Mouse (Mus musculus) retina, embryonic 14.5 days (tissue): Measurements from ENCODE around the gene Lrrc25.
A peak's percentile ranks its signal among the peaks of the same experiment; 100 is the strongest.

ENCODE experiments used
- DNase-seq: peaks from one replicate; pipeline ENCODE4 v3.0.0-alpha.2; 2015; ENCODE audit warnings: low spot score

Gene Lrrc25

GRCm38 (mm10) chr8:70599507-70600290 lies 16.3 kb upstream of the Lrrc25 start:
- no peak for DNase-seq

GRCm38 (mm10) chr8:70600473-70601270 lies 15.3 kb upstream of the Lrrc25 start:
- DNase-seq: peak; percentile 63

- DNase-seq: peak; percentile 97
Measured at GRCm38 (mm10) chr8:70601271-70601649, 14.7 kb upstream of the Lrrc25 start.

GRCm38 (mm10) chr8:70602139-70602811 lies 13.7 kb upstream of the Lrrc25 start:
- DNase-seq: no peak

GRCm38 (mm10) chr8:70604558-70604957 lies 11.4 kb upstream of the Lrrc25 start:
- no peak for DNase-seq

GRCm38 (mm10) chr8:70605871-70606779 lies 9.8 kb upstream of the Lrrc25 start:
- DNase-seq: no peak

- DNase-seq: no peak
Measured at GRCm38 (mm10) chr8:70606780-70607602, 9.0 kb upstream of the Lrrc25 start.

GRCm38 (mm10) chr8:70607603-70607897 lies 8.4 kb upstream of the Lrrc25 start:
- DNase-seq: no peak

- DNase-seq: peak; percentile 57
Measured at GRCm38 (mm10) chr8:70607898-70608748, 7.8 kb upstream of the Lrrc25 start.

- DNase-seq: no peak
Measured at GRCm38 (mm10) chr8:70608749-70609367, 7.1 kb upstream of the Lrrc25 start, which contains the start of gene Ssbp4. TSS of gene Ssbp4 (minus strand) at chr8:70608872.

- DNase-seq: peak; percentile 90
Measured at GRCm38 (mm10) chr8:70609368-70609848, 6.5 kb upstream of the Lrrc25 start.

- peak; percentile 86 for DNase-seq
Measured at GRCm38 (mm10) chr8:70609849-70610795, 5.8 kb upstream of the Lrrc25 start.

- peak; percentile 88 for DNase-seq
Measured at GRCm38 (mm10) chr8:70610796-70611771, 4.9 kb upstream of the Lrrc25 start.

GRCm38 (mm10) chr8:70611849-70612248 lies 4.1 kb upstream of the Lrrc25 start:
- DNase-seq: peak; percentile 93

- no peak for DNase-seq
Measured at GRCm38 (mm10) chr8:70613763-70614162, 2.2 kb upstream of the Lrrc25 start.

- DNase-seq: no peak
Measured at GRCm38 (mm10) chr8:70614469-70614868, 1.5 kb upstream of the Lrrc25 start.

- DNase-seq: no peak
Measured at GRCm38 (mm10) chr8:70615281-70615680, 674 bp upstream of the Lrrc25 start.
